Mouse (Mus musculus) liver, embryonic 11.5 days (tissue): Measurements from ENCODE around the gene Thap4. TPM values are rescaled to one million over a fixed set of nuclear protein-coding genes. Genes with fewer than 3 reads are reported as not detected.
A peak's percentile ranks its signal among the peaks of the same experiment; 100 is the strongest.

Experiments used
- ATAC-seq: fragments of 200-750 bp; cut with Nextera tagmentation; replicated peaks from 2 replicates; pipeline ENCODE4 v1.8.0; 2017; ENCODE audit warnings: moderate number of reproducible peaks, mild to moderate bottlenecking, moderate TSS enrichment, moderate library complexity; ENCODE audit not compliant: low FRiP score
- DNase-seq: peaks from one replicate; pipeline ENCODE4 v3.0.0-alpha.2; 2017; ENCODE audit warnings: low spot score
- H3K27ac ChIP-seq: fragments of 300-500 bp; sonication (generic); 2 replicates; pipeline ENCODE4 v1.5.1; 2014; ENCODE audit warnings: mild to moderate bottlenecking, low read depth, low read length, control low read depth
- H3K27me3 ChIP-seq: fragments of 300-500 bp; sonication (generic); replicated peaks from 2 replicates; pipeline ENCODE4 v1.6.1; 2014; ENCODE audit warnings: low read length, mixed read lengths; ENCODE audit not compliant: control insufficient read depth, insufficient read depth
- H3K36me3 ChIP-seq: fragments of 300-500 bp; sonication (generic); 2 replicates; pipeline ENCODE4 v1.6.1; 2014; ENCODE audit warnings: mild to moderate bottlenecking, low read length, moderate library complexity, mixed read lengths; ENCODE audit not compliant: control insufficient read depth, insufficient read depth
- H3K4me1 ChIP-seq: fragments of 300-500 bp; sonication (generic); replicated peaks from 2 replicates; pipeline ENCODE4 v1.6.1; 2014; ENCODE audit warnings: low read length, mixed read lengths; ENCODE audit not compliant: control insufficient read depth, insufficient read depth
- H3K4me2 ChIP-seq: fragments of 300-500 bp; sonication (generic); 2 replicates; pipeline ENCODE4 v1.6.1; 2014; ENCODE audit warnings: mild to moderate bottlenecking, control low read depth, moderate library complexity
- H3K4me3 ChIP-seq: fragments of 300-500 bp; sonication (generic); 2 replicates; pipeline ENCODE4 v1.5.1; 2014; ENCODE audit warnings: low read depth, low read length, control low read depth
- H3K9ac ChIP-seq: fragments of 300-500 bp; sonication (generic); 2 replicates; pipeline ENCODE4 v1.6.1; 2014; ENCODE audit warnings: low read depth, low read length, control low read depth
- H3K9me3 ChIP-seq: fragments of 300-500 bp; sonication (generic); 2 replicates; pipeline ENCODE4 v1.6.1; 2016; ENCODE audit warnings: low read length, inconsistent platforms, mixed read lengths; ENCODE audit not compliant: control insufficient read depth
- whole genome bisulfite sequencing: fragments of 180-500 bp; shearing (Covaris S2); extraction: QIAGEN DNeasy Blood & Tissue Kit; methylation state at CpG from one replicate; pipeline ENCODE4 v1.1.7; 2014; 5-methylcytosine and 5-hydroxymethylcytosine counted together
- polyA plus RNA-seq: library from polyadenylated mRNA; unstranded; fragments of >200 nt; fragmentation: Nextera tagmentation; extraction: Ambion mirVana; gene quantifications from 2 replicates; pipeline ENCODE4 v1.2.1, GENCODE M21; 2014

Thap4 gene
- polyA plus RNA-seq, 1 experiment from 2014 or later = 28.9 TPM

GRCm38 (mm10) chr1:93691786-93692357 is 62.8 kb downstream of the Thap4 start:
- Histone ChIP-seq H3K9me3 (no peaks in the 10 kb centered on the region), H3K4me1 (peaks cover 4% of the 10 kb centered on the region; the same call in 1 of the 2 replicates), H3K36me3 (no peaks in the 10 kb centered on the region; the same call in 1 of the 2 replicates), H3K4me2 (no peak overlapping the region), H3K4me3 (no peak overlapping the region), H3K9ac (no peak overlapping the region), H3K27me3 (no peaks in the 10 kb centered on the region; the same call in 1 of the 2 replicates), H3K27ac (no peak overlapping the region)
- DNase-seq = no peak
- ATAC-seq = no peak
- 71% methylated on average over 10 of the region's 10 CpGs for WGBS

- 86% methylated on average over 8 of the region's 8 CpGs for WGBS
- H3K27ac ChIP-seq = no peak overlapping the region
- no peak overlapping the region for H3K9ac ChIP-seq
- no peaks in the 10 kb centered on the region for H3K9me3 ChIP-seq
- no peak overlapping the region for H3K4me3 ChIP-seq
- no peaks in the 10 kb centered on the region; the same call in 1 of the 2 replicates for H3K36me3 ChIP-seq
- H3K27me3 ChIP-seq = peaks cover 7% of the 10 kb centered on the region
- peaks cover 9% of the 10 kb centered on the region; the same call in 1 of the 2 replicates for H3K4me1 ChIP-seq
- no peak for DNase-seq
- ATAC-seq = no peak
- no peak overlapping the region for H3K4me2 ChIP-seq
Measured at GRCm38 (mm10) chr1:93691106-93691505, 63.6 kb downstream of the Thap4 start.

- Histone ChIP-seq H3K27ac (no peak overlapping the region), H3K9ac (no peak overlapping the region), H3K36me3 (no peaks in the 10 kb centered on the region; the same call in 1 of the 2 replicates), H3K9me3 (no peaks in the 10 kb centered on the region), H3K4me2 (no peak overlapping the region), H3K27me3 (peaks cover 18% of the 10 kb centered on the region), H3K4me1 (peaks cover 9% of the 10 kb centered on the region; the same call in 1 of the 2 replicates), H3K4me3 (no peak overlapping the region)
- ATAC-seq (no peak), DNase-seq (no peak)
- 72% methylated on average over 7 of the region's 7 CpGs for WGBS
Measured at GRCm38 (mm10) chr1:93689901-93690496, 64.7 kb downstream of the Thap4 start.

DNA sequence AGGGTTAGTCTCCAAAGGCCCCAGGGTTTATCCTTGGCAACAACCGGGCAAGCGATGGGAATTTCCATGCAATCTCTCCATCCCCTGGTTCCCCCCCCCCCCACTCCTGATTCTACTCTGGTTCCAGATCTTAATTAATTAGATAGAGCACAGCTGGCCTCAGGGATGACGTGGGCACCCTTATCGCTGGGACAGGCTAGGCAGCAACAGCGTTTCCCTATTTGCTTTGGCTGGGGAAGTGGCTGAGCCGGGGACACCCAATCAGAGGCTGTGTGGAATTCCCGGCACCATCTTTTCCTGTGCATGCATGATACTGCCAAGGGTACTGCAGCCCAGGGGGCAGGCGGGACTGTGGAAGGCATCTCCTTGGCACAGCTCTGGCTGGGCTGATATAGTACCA is 66.5 kb downstream of the Thap4 start:
- no peak for DNase-seq
- H3K9me3 ChIP-seq = no peaks in the 10 kb centered on the region
- no peak overlapping the region for H3K9ac ChIP-seq
- 61% methylated on average over 8 of the region's 8 CpGs for WGBS
- no peak for ATAC-seq
- H3K36me3 ChIP-seq = no peaks in the 10 kb centered on the region; the same call in 1 of the 2 replicates
- peaks cover 9% of the 10 kb centered on the region; the same call in 1 of the 2 replicates for H3K4me1 ChIP-seq
- H3K4me2 ChIP-seq = no peak overlapping the region
- no peak overlapping the region for H3K27ac ChIP-seq
- peaks cover 34% of the 10 kb centered on the region for H3K27me3 ChIP-seq
- H3K4me3 ChIP-seq = no peak overlapping the region

GRCm38 (mm10) chr1:93686961-93687320 is 67.7 kb downstream of the Thap4 start:
- Histone ChIP-seq H3K9me3 (no peaks in the 10 kb centered on the region), H3K9ac (no peak overlapping the region), H3K27me3 (peaks cover 34% of the 10 kb centered on the region), H3K4me3 (peak overlapping the region; percentile 59; the same call in 1 of the 2 replicates), H3K36me3 (no peaks in the 10 kb centered on the region; the same call in 1 of the 2 replicates), H3K27ac (no peak overlapping the region), H3K4me2 (peak overlapping the region; percentile 83), H3K4me1 (peaks cover 7% of the 10 kb centered on the region; the same call in 1 of the 2 replicates)
- DNase-seq (no peak), ATAC-seq (no peak)
- 83% methylated on average over 3 of the region's 3 CpGs for WGBS

DNA sequence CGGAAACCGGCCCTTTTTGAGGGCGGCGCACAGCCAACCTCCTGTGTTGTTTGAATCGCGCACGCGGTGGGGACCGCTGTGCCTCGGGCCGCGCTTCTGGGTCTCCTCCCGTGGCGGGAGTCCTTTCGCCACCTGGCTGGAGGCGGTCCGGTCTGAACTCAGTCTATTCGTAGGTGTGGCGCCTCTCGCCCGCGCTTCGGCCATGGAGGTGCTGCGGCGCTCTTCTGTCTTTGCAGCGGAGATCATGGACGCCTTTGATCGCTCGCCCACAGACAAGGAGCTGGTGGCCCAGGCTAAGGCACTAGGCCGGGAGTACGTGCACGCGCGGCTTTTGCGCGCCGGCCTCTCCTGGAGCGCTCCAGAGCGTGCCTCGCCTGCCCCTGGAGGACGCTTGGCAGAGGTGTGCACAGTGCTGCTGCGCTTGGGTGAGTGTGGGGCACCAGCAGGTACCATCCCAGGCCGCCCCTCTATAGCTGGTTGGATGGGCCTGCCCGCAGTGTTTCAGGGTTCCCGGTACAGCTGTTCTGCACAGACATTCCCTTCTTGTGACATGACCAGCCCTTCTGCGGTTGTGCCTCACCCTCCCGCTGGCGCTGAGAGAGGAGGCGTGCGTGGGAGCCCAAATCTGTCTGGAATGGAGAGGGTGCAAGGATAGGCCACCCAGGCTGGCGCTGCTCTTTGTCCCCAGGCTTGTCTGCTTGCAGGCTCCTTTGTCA is 68.3 kb downstream of the Thap4 start:
- H3K36me3 ChIP-seq = no peaks in the 10 kb centered on the region; the same call in 1 of the 2 replicates
- 9% methylated on average over 51 of the region's 51 CpGs for WGBS
- H3K9ac ChIP-seq = peak overlapping the region; percentile 60
- peak; percentile 54 for DNase-seq
- peaks cover 34% of the 10 kb centered on the region for H3K27me3 ChIP-seq
- H3K4me3 ChIP-seq = peak overlapping the region; percentile 59
- no peak overlapping the region for H3K27ac ChIP-seq
- peaks cover 7% of the 10 kb centered on the region; the same call in 1 of the 2 replicates for H3K4me1 ChIP-seq
- no peaks in the 10 kb centered on the region for H3K9me3 ChIP-seq
- peak; percentile 55 for ATAC-seq
- peak overlapping the region; percentile 83 for H3K4me2 ChIP-seq

DNA sequence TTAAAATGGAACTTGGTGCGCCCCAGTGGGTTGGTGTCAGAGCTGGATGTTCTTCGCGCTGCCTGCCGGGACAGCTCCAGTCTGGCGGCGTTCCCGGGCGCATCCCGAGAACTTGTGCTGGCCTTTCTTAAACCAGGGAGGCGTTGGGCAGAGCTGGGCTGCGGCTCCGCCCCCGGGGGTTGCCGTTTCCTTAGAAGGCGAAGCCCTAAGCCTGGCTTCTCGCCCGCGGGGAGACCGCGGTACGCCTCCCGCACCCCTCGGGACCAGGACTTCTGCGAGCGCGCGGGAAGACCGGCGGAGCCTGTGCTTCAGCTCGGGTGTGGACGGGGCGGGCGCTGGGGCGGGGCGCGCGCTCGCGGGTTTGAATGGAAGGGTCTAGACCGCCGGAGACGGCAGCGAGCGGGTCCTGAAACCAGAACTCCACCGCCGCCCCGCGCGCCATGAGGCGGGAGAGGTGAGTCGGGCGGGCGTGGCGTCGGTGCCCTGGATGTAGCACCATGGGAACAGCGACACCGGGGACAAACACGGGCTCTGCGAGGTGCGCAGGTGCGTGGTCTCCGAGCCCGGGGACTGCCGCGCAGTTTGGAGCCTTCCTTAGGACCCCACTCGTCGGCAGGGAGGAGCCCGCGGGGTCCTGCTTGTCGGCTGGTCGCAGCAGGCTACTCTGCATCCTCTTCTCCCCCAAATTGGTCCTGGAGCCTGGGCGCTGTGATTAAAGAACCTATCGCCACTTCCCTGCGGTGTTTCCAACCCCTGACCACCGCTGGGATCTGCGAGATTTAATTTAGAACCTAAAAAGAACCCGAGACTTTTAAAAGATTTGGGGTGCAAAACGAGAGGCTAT is 69.0 kb downstream of the Thap4 start, which contains the start of gene Bok:
TSS of gene Bok (plus strand) at position 260 of the 844 bp plus-strand sequence.
- peak; percentile 67 for DNase-seq
- H3K9ac ChIP-seq = peak within 1 kb of the TSS; percentile 60
- peaks cover 34% of the 10 kb centered on the region for H3K27me3 ChIP-seq
- no peak within 1 kb of the TSS for H3K27ac ChIP-seq
- peaks cover 7% of the 10 kb centered on the region; the same call in 1 of the 2 replicates for H3K4me1 ChIP-seq
- H3K9me3 ChIP-seq = no peaks in the 10 kb centered on the region
- H3K36me3 ChIP-seq = no peaks in the 10 kb centered on the region
- peak; percentile 23; the same call in 1 of the 2 replicates for ATAC-seq
- peak within 1 kb of the TSS; percentile 83 for H3K4me2 ChIP-seq
- peak within 1 kb of the TSS; percentile 59 for H3K4me3 ChIP-seq
- under 1% methylated on average over 78 of the region's 78 CpGs for WGBS
